In genomic region chrX:103432293-103432692, GRCm38 (mm10) we compare ENCODE assay signal across 21 mouse cellular contexts. TPM values are rescaled to one million over a fixed set of nuclear protein-coding genes. Genes with fewer than 3 reads are reported as not detected.
"Had no signal": no experiment of that assay in that cellular context is flagged by ENCODE, and none has a peak within 500 bp of the region (broad histone marks: within the 10 kb centered on the region; RNA-seq: fewer than 3 reads in every experiment).

No protein-coding gene starts in this region.

- H3K4me1 ChIP-seq: midbrain, embryonic 13.5 days; midbrain, embryonic 15.5 days; neural tube, embryonic 12.5 days; stomach, embryonic 15.5 days had no signal

- H3K27ac ChIP-seq: midbrain, embryonic 13.5 days; midbrain, embryonic 15.5 days; neural tube, embryonic 12.5 days; stomach, embryonic 15.5 days; stomach, postnatal 0 days had no signal

- H3K4me3 ChIP-seq: midbrain, embryonic 13.5 days; midbrain, embryonic 15.5 days; neural tube, embryonic 12.5 days; stomach, embryonic 15.5 days had no signal

- DNase-seq: lung, adult 18-20 months; lung, embryonic 14.5 days; lung, postnatal 10 days; lung, postnatal 4 days; right cerebral cortex, postnatal 14 days; thymus, adult 2 months; thymus, postnatal 25 days; thymus, postnatal 4 days had no signal

- ATAC-seq: midbrain, embryonic 13.5 days; midbrain, embryonic 15.5 days had no signal

- H3K9ac ChIP-seq: lung, embryonic 14.5 days; midbrain, embryonic 13.5 days; midbrain, embryonic 15.5 days; neural tube, embryonic 12.5 days; stomach, embryonic 15.5 days had no signal

- H3K36me3 ChIP-seq: midbrain, embryonic 13.5 days; midbrain, embryonic 15.5 days; neural tube, embryonic 12.5 days; stomach, embryonic 15.5 days had no signal

- H3K4me2 ChIP-seq: lung, embryonic 14.5 days; midbrain, embryonic 11.5 days; midbrain, embryonic 13.5 days; midbrain, embryonic 15.5 days; neural tube, embryonic 12.5 days; stomach, embryonic 15.5 days had no signal

- H3K27me3 ChIP-seq: stomach, embryonic 15.5 days had no signal

- H3K9me3 ChIP-seq: midbrain, embryonic 13.5 days; midbrain, embryonic 15.5 days; neural tube, embryonic 12.5 days; stomach, embryonic 15.5 days had no signal

RNA-seq across cellular contexts. Expression of gene Gm26992, which starts 10.5 kb away (rescaled TPM):
- total RNA-seq: megakaryocyte, adult 5-6 weeks; monocyte, adult 5-6 weeks; neutrophil, adult 5-6 weeks had no signal
- polyA plus RNA-seq: lung, embryonic 14.5 days; lung, embryonic 16.5 days; midbrain, embryonic 11.5 days; midbrain, embryonic 13.5 days; midbrain, embryonic 15.5 days; midbrain, postnatal 0 days; neural tube, embryonic 12.5 days; neural tube, embryonic 14.5 days; spleen, adult 2 months; stomach, embryonic 15.5 days; stomach, postnatal 0 days had no signal

RNA-seq across cellular contexts. Expression of gene Tsx, which starts 18.0 kb away (rescaled TPM):
- total RNA-seq: megakaryocyte, adult 5-6 weeks; midbrain, postnatal 0 days; monocyte, adult 5-6 weeks; neutrophil, adult 5-6 weeks had no signal
- polyA plus RNA-seq: spleen, adult 2 months; stomach, postnatal 0 days had no signal
